Mouse (Mus musculus) limb, embryonic 10.5 days (tissue): Measurements from ENCODE around the gene Lancl3. TPM values are rescaled to one million over a fixed set of nuclear protein-coding genes. Genes with fewer than 3 reads are reported as not detected.
A peak's percentile ranks its signal among the peaks of the same experiment; 100 is the strongest.

Experiments
- DNase-seq: peaks from one replicate; pipeline ENCODE4 v3.0.0-alpha.2; 2017; ENCODE audit warnings: low spot score
- H3K27ac ChIP-seq: fragments of 300-500 bp; sonication (generic); 2 replicates; pipeline ENCODE4 v1.5.1; 2016; ENCODE audit warnings: mild to moderate bottlenecking
- H3K27me3 ChIP-seq: fragments of 300-500 bp; sonication (generic); 2 replicates; pipeline ENCODE4 v1.6.1; 2016; ENCODE audit warnings: low read depth, mild to moderate bottlenecking; ENCODE audit not compliant: poor library complexity, severe bottlenecking
- H3K36me3 ChIP-seq: fragments of 300-500 bp; sonication (generic); 2 replicates; pipeline ENCODE4 v1.6.1; 2016; ENCODE audit warnings: mild to moderate bottlenecking, moderate library complexity
- H3K4me1 ChIP-seq: fragments of 300-500 bp; sonication (generic); 2 replicates; pipeline ENCODE4 v1.6.1; 2016
- H3K4me3 ChIP-seq: fragments of 300-500 bp; sonication (generic); 2 replicates; pipeline ENCODE4 v1.5.1; 2016; ENCODE audit warnings: mild to moderate bottlenecking, moderate library complexity
- H3K9me3 ChIP-seq: fragments of 300-500 bp; sonication (generic); replicated peaks from 2 replicates; pipeline ENCODE4 v1.6.1; 2016; ENCODE audit warnings: mild to moderate bottlenecking
- WGBS: fragments of 180-500 bp; shearing (Covaris S2); methylation state at CpG from one replicate; pipeline ENCODE4 v1.1.7; 2016; 5-methylcytosine and 5-hydroxymethylcytosine counted together
- polyA plus RNA-seq: library from polyadenylated mRNA; unstranded; fragments of >200 nt; fragmentation: Nextera tagmentation; extraction: Ambion mirVana; gene quantifications from 2 replicates; pipeline ENCODE4 v1.2.1, GENCODE M21; 2016

Lancl3 gene
- polyA plus RNA-seq, 1 experiment from 2014 or later, result 0.18 TPM

GRCm38 (mm10) chrX:9227105-9227504, 27.4 kb downstream of the Lancl3 start:
- H3K4me3 ChIP-seq, result no peak overlapping the region
- H3K9me3 ChIP-seq, result no peaks in the 10 kb centered on the region
- H3K36me3 ChIP-seq, result no peaks in the 10 kb centered on the region
- DNase-seq, result no peak
- no peaks in the 10 kb centered on the region for H3K27me3 ChIP-seq
- 81% methylated on average over 2 of the region's 2 CpGs for WGBS
- H3K27ac ChIP-seq, result no peak overlapping the region
- no peaks in the 10 kb centered on the region for H3K4me1 ChIP-seq

GRCm38 (mm10) chrX:9240737-9241591, 41.3 kb downstream of the Lancl3 start:
- DNase-seq, result no peak
- Histone ChIP-seq H3K27ac (no peak overlapping the region), H3K4me3 (no peak overlapping the region), H3K27me3 (no peaks in the 10 kb centered on the region), H3K4me1 (no peaks in the 10 kb centered on the region), H3K9me3 (no peaks in the 10 kb centered on the region), H3K36me3 (no peaks in the 10 kb centered on the region)
- WGBS, result 86% methylated on average over 5 of the region's 5 CpGs

- Histone ChIP-seq H3K9me3 (no peaks in the 10 kb centered on the region), H3K36me3 (no peaks in the 10 kb centered on the region), H3K4me3 (no peak overlapping the region), H3K4me1 (no peaks in the 10 kb centered on the region), H3K27me3 (no peaks in the 10 kb centered on the region), H3K27ac (no peak overlapping the region)
- no peak for DNase-seq
- 81% methylated on average over 8 of the region's 8 CpGs for WGBS
These were observed 43.7 kb downstream of the Lancl3 start for GRCm38 (mm10) chrX:9243381-9243864.

- no peaks in the 10 kb centered on the region for H3K9me3 ChIP-seq
- no peak overlapping the region for H3K27ac ChIP-seq
- no peak for DNase-seq
- H3K4me1 ChIP-seq, result no peaks in the 10 kb centered on the region
- H3K4me3 ChIP-seq, result no peak overlapping the region
- H3K36me3 ChIP-seq, result no peaks in the 10 kb centered on the region
- 86% methylated on average over 12 of the region's 12 CpGs for WGBS
- H3K27me3 ChIP-seq, result no peaks in the 10 kb centered on the region
These were observed 45.1 kb downstream of the Lancl3 start for GRCm38 (mm10) chrX:9244603-9245336.

GRCm38 (mm10) chrX:9248911-9249310, 49.2 kb downstream of the Lancl3 start:
- no peak for DNase-seq
- H3K36me3 ChIP-seq, result no peaks in the 10 kb centered on the region
- no peak overlapping the region for H3K4me3 ChIP-seq
- H3K27ac ChIP-seq, result no peak overlapping the region
- no peaks in the 10 kb centered on the region for H3K4me1 ChIP-seq
- no peaks in the 10 kb centered on the region for H3K27me3 ChIP-seq
- 72% methylated on average over 5 of the region's 5 CpGs for WGBS
- no peaks in the 10 kb centered on the region for H3K9me3 ChIP-seq

GRCm38 (mm10) chrX:9253990-9254389, 54.3 kb downstream of the Lancl3 start:
- Histone ChIP-seq H3K36me3 (no peaks in the 10 kb centered on the region), H3K4me1 (no peaks in the 10 kb centered on the region), H3K27ac (no peak overlapping the region), H3K4me3 (no peak overlapping the region), H3K9me3 (no peaks in the 10 kb centered on the region), H3K27me3 (no peaks in the 10 kb centered on the region)
- no peak for DNase-seq
- 87% methylated on average over 10 of the region's 10 CpGs for WGBS

GRCm38 (mm10) chrX:9254901-9255300, 55.2 kb downstream of the Lancl3 start:
- Histone ChIP-seq H3K9me3 (no peaks in the 10 kb centered on the region), H3K27me3 (no peaks in the 10 kb centered on the region), H3K27ac (no peak overlapping the region), H3K36me3 (no peaks in the 10 kb centered on the region), H3K4me1 (no peaks in the 10 kb centered on the region), H3K4me3 (no peak overlapping the region)
- no peak for DNase-seq
- WGBS, result 96% methylated on average over 3 of the region's 3 CpGs

- H3K9me3 ChIP-seq, result no peaks in the 10 kb centered on the region
- no peak within 1 kb of the TSS for H3K27ac ChIP-seq
- no peaks in the 10 kb centered on the region for H3K27me3 ChIP-seq
- H3K4me1 ChIP-seq, result no peaks in the 10 kb centered on the region
- 79% methylated on average over 5 of the region's 5 CpGs for WGBS
- no peaks in the 10 kb centered on the region for H3K36me3 ChIP-seq
- no peak within 1 kb of the TSS for H3K4me3 ChIP-seq
- DNase-seq, result no peak
These were observed 57.1 kb downstream of the Lancl3 start, which contains the start of gene Gm14862 for GRCm38 (mm10) chrX:9256766-9257165. TSS of gene Gm14862 (minus strand) at chrX:9256899.

GRCm38 (mm10) chrX:9257831-9258230, 58.1 kb downstream of the Lancl3 start:
- Histone ChIP-seq H3K4me1 (no peaks in the 10 kb centered on the region), H3K36me3 (no peaks in the 10 kb centered on the region), H3K4me3 (no peak overlapping the region), H3K27me3 (no peaks in the 10 kb centered on the region), H3K9me3 (no peaks in the 10 kb centered on the region), H3K27ac (no peak overlapping the region)
- WGBS, result 96% methylated on average over 7 of the region's 7 CpGs
- no peak for DNase-seq

- WGBS, result 95% methylated on average over 1 of the region's 1 CpGs
- H3K4me3 ChIP-seq, result no peak overlapping the region
- H3K4me1 ChIP-seq, result no peaks in the 10 kb centered on the region
- no peaks in the 10 kb centered on the region for H3K27me3 ChIP-seq
- no peaks in the 10 kb centered on the region for H3K36me3 ChIP-seq
- no peak for DNase-seq
- H3K9me3 ChIP-seq, result no peaks in the 10 kb centered on the region
- H3K27ac ChIP-seq, result no peak overlapping the region
These were observed 59.6 kb downstream of the Lancl3 start for GRCm38 (mm10) chrX:9259267-9259666.

GRCm38 (mm10) chrX:9271112-9271511, 71.4 kb downstream of the Lancl3 start:
- Histone ChIP-seq H3K9me3 (no peaks in the 10 kb centered on the region), H3K36me3 (no peaks in the 10 kb centered on the region), H3K27me3 (peaks cover 13% of the 10 kb centered on the region), H3K4me3 (no peak overlapping the region), H3K27ac (no peak overlapping the region), H3K4me1 (no peaks in the 10 kb centered on the region)
- DNase-seq, result no peak
- WGBS, result 85% methylated on average over 3 of the region's 3 CpGs

- H3K27ac ChIP-seq, result peak overlapping the region; percentile 79
- WGBS, result 17% methylated on average over 8 of the region's 8 CpGs
- H3K4me3 ChIP-seq, result peak overlapping the region; percentile 61
- no peaks in the 10 kb centered on the region for H3K9me3 ChIP-seq
- no peaks in the 10 kb centered on the region for H3K4me1 ChIP-seq
- no peaks in the 10 kb centered on the region for H3K36me3 ChIP-seq
- H3K27me3 ChIP-seq, result peaks cover 13% of the 10 kb centered on the region
- no peak for DNase-seq
These were observed 72.3 kb downstream of the Lancl3 start for GRCm38 (mm10) chrX:9271947-9272459.
